Mouse (Mus musculus) midbrain, embryonic 12.5 days (tissue): ENCODE data around the gene R3hcc1l. TPM values are rescaled to one million over a fixed set of nuclear protein-coding genes. Genes with fewer than 3 reads are reported as not detected.

Experiments used
- ATAC-seq: fragments of 200-750 bp; cut with Nextera tagmentation; 2 replicates; pipeline ENCODE4 v1.8.0; 2017; ENCODE audit warnings: low read depth, moderate TSS enrichment, moderate library complexity; ENCODE audit not compliant: low FRiP score
- H3K27ac ChIP-seq: fragments of 300-500 bp; sonication (generic); replicated peaks from 2 replicates; pipeline ENCODE4 v1.5.1; 2016; ENCODE audit warnings: mild to moderate bottlenecking
- H3K27me3 ChIP-seq: fragments of 300-500 bp; sonication (generic); 2 replicates; pipeline ENCODE4 v1.6.1; 2016; ENCODE audit warnings: mild to moderate bottlenecking
- H3K36me3 ChIP-seq: fragments of 300-500 bp; sonication (generic); 2 replicates; pipeline ENCODE4 v1.6.1; 2016
- H3K4me1 ChIP-seq: fragments of 300-500 bp; sonication (generic); 2 replicates; pipeline ENCODE4 v1.6.1; 2016
- H3K4me2 ChIP-seq: fragments of 300-500 bp; sonication (generic); replicated peaks from 2 replicates; pipeline ENCODE4 v1.6.1; 2016; ENCODE audit warnings: mild to moderate bottlenecking, moderate library complexity
- H3K4me3 ChIP-seq: fragments of 300-500 bp; sonication (generic); 2 replicates; pipeline ENCODE4 v1.5.1; 2016; ENCODE audit warnings: mild to moderate bottlenecking
- H3K9ac ChIP-seq: fragments of 300-500 bp; sonication (generic); replicated peaks from 2 replicates; pipeline ENCODE4 v1.6.1; 2016; ENCODE audit warnings: mild to moderate bottlenecking, moderate library complexity
- H3K9me3 ChIP-seq: fragments of 300-500 bp; sonication (generic); 2 replicates; pipeline ENCODE4 v1.6.1; 2016; ENCODE audit warnings: mild to moderate bottlenecking
- WGBS: fragments of 180-500 bp; shearing (Covaris S2); methylation state at CpG from one replicate; pipeline ENCODE4 v1.1.7; 2016; 5-methylcytosine and 5-hydroxymethylcytosine counted together
- polyA plus RNA-seq: library from polyadenylated mRNA; unstranded; fragments of >200 nt; fragmentation: Nextera tagmentation; extraction: Ambion mirVana; gene quantifications from 2 replicates; pipeline ENCODE4 v1.2.1, GENCODE M21; 2016

Gene R3hcc1l
- polyA plus RNA-seq, 1 experiment from 2014 or later, result 22.5 TPM

DNA sequence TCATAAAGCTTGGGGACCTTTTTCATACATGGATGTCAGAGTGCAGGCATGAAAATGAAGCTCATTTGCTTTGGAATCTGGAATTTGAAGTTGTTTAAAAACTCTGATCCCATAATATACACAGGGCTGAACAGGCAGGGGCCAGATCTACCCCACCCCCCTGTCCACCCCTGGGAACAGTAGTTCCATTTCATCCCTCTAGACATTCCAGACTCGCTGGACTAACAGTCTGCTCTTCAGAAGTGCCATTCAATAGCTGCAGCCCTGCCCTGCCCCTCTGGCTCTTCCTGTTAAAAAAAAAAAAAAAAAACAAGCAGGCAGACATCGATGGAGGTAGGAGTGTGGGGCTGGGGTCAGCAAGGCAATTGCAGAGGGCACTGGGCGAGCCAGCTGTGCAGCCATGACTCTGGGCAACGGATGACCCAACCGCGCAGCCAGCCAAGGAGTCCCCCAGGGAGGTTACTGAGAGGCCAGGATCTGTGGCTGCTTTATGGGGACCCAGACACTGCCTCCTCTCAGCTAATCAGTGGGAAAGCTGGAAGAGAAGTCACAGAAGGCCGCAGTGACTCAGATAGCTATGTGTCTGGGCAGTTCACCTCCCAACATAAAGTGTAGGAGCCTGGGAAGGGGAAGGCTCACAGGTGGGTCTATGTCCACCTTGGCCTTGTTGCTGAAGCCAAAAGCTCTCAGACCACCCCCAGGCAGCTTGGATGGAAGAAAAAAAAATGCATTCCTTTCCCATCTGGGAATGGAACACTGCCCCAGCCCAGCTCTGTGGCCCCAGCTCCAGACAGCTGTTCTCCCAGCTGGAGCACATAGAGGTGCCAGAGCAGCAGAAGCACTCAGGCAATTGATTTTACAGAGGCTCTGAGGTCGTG is 120.3 kb downstream of the R3hcc1l start:
- no peak for ATAC-seq
- Histone ChIP-seq H3K4me2 (no peak overlapping the region), H3K4me3 (no peak overlapping the region), H3K9me3 (no peaks in the 10 kb centered on the region), H3K36me3 (no peaks in the 10 kb centered on the region), H3K27me3 (no peaks in the 10 kb centered on the region), H3K9ac (no peak overlapping the region), H3K4me1 (peaks cover 2% of the 10 kb centered on the region; the same call in 1 of the 2 replicates), H3K27ac (no peak overlapping the region)
- 60% methylated on average over 8 of the region's 8 CpGs for WGBS

DNA sequence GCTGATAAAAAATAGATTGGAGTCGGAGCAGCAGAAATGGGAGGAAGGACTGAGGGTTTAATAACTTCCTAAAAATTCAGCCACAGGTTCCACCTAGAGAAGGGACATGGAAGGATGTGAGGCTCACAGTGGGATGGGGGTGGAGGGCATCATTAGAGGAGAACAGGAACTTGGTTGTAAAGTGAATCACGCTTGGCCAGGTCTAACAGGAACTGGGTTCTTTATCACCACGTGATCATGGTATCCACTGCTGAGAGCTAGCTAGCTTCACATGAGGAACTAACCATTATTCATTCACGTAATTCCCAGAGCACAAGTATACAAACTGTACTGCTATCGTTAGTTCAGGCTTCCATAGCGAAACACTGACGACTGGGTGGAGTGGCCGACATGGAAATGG is 121.0 kb downstream of the R3hcc1l start:
- H3K4me3 ChIP-seq, result no peak overlapping the region
- H3K36me3 ChIP-seq, result no peaks in the 10 kb centered on the region
- no peak for ATAC-seq
- no peaks in the 10 kb centered on the region for H3K27me3 ChIP-seq
- no peak overlapping the region for H3K9ac ChIP-seq
- no peak overlapping the region for H3K4me2 ChIP-seq
- WGBS, result 75% methylated on average over 8 of the region's 8 CpGs
- no peak overlapping the region for H3K27ac ChIP-seq
- H3K9me3 ChIP-seq, result no peaks in the 10 kb centered on the region
- H3K4me1 ChIP-seq, result peaks cover 2% of the 10 kb centered on the region; the same call in 1 of the 2 replicates

DNA sequence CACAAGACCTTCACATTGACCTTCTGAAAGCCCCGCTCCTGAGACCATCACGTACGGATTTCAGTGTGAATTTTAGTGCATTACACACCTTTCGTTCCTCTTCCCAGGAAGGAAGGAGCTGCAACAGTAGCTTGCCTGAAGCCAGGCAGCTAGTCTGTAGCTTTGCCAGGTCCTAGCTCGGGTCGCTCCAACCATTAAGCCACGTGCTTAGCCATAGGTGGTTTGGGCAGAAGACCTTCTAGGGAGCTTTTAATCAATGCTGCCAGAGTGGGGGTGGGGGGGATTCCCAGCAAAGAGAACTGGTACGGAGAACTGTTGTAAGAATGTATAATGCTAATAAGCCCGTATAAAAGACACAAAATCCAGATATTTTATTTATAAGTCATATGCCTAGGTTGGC is 121.7 kb downstream of the R3hcc1l start:
- no peaks in the 10 kb centered on the region for H3K27me3 ChIP-seq
- H3K27ac ChIP-seq, result no peak overlapping the region
- H3K4me1 ChIP-seq, result peaks cover 2% of the 10 kb centered on the region; the same call in 1 of the 2 replicates
- H3K4me3 ChIP-seq, result no peak overlapping the region
- H3K9me3 ChIP-seq, result no peaks in the 10 kb centered on the region
- H3K9ac ChIP-seq, result no peak overlapping the region
- no peak for ATAC-seq
- WGBS, result 83% methylated on average over 9 of the region's 9 CpGs
- H3K36me3 ChIP-seq, result no peaks in the 10 kb centered on the region
- no peak overlapping the region for H3K4me2 ChIP-seq

Other genes starting within 250 kb of the R3hcc1l start
- 8.1 TPM in 2 replicates for gene Crtac1, start 87.0 kb upstream of the R3hcc1l start, polyA plus RNA-seq
- 0.13 and 0.16 TPM in 2 replicates for gene Loxl4, start 94.1 kb downstream of the R3hcc1l start, polyA plus RNA-seq
- 0.89 and 2.2 TPM in 2 replicates for gene Pyroxd2, start 234.0 kb downstream of the R3hcc1l start, polyA plus RNA-seq